In genomic region chr12:3518665-3519297, GRCm38 (mm10) we compare ENCODE assay signal across 17 mouse cellular contexts. TPM values are rescaled to one million over a fixed set of nuclear protein-coding genes. Genes with fewer than 3 reads are reported as not detected.
DNase-seq lines count a peak whose midpoint lies in the region; ATAC-seq lines count a peak whose summit lies in the region.
"Had no signal": no experiment of that assay in that cellular context is flagged by ENCODE, and none has a peak within 500 bp of the region (broad histone marks: within the 10 kb centered on the region; RNA-seq: fewer than 3 reads in every experiment).

No protein-coding gene starts in this region.

- H3K27ac ChIP-seq in forebrain, embryonic 16.5 days (ENCODE audit: low read length) = peak overlapping the region; percentile 78
- H3K27ac ChIP-seq in heart, embryonic 10.5 days = no peak overlapping the region
- H3K27ac ChIP-seq: heart, embryonic 13.5 days; macrophage; neural tube, embryonic 12.5 days had no signal

- intact Hi-C loops in left cerebral cortex, postnatal 14 days (cut with DNase I) = no loop called here
- intact Hi-C loops in left cerebral cortex, postnatal 4 days (cut with DNase I) = no loop called here

- no peak overlapping the region for H3K4me2 ChIP-seq in forebrain, embryonic 16.5 days (ENCODE audit: low read length)
- H3K4me2 ChIP-seq: heart, embryonic 13.5 days; neural tube, embryonic 12.5 days had no signal

- peaks cover 4% of the 10 kb centered on the region; the same call in 1 of the 2 replicates for H3K4me1 ChIP-seq in forebrain, embryonic 16.5 days (replicated peaks; ENCODE audit: control insufficient read depth, insufficient read depth, low read length)
- H3K4me1 ChIP-seq in heart, embryonic 10.5 days = no peaks in the 10 kb centered on the region; the same call in 1 of the 2 replicates
- H3K4me1 ChIP-seq: heart, embryonic 13.5 days; neural tube, embryonic 12.5 days had no signal

- no peak overlapping the region for H3K4me3 ChIP-seq in forebrain, embryonic 16.5 days (replicated peaks; ENCODE audit: low read length)
- no peak overlapping the region for H3K4me3 ChIP-seq in heart, embryonic 10.5 days
- H3K4me3 ChIP-seq: heart, embryonic 13.5 days; neural tube, embryonic 12.5 days had no signal

- no peaks in the 10 kb centered on the region for H3K9me3 ChIP-seq in forebrain, embryonic 16.5 days (ENCODE audit: control insufficient read depth, low read length)
- no peaks in the 10 kb centered on the region for H3K9me3 ChIP-seq in heart, embryonic 10.5 days
- H3K9me3 ChIP-seq: heart, embryonic 13.5 days; neural tube, embryonic 12.5 days had no signal

- WGBS in forebrain, embryonic 16.5 days = 25% methylated on average over 4 of the region's 4 CpGs
- WGBS in heart, embryonic 10.5 days = 70% methylated on average over 4 of the region's 4 CpGs

- no peaks in the 10 kb centered on the region for H3K36me3 ChIP-seq in forebrain, embryonic 16.5 days (ENCODE audit: control insufficient read depth, insufficient read depth)
- H3K36me3 ChIP-seq in heart, embryonic 10.5 days = no peaks in the 10 kb centered on the region
- H3K36me3 ChIP-seq: heart, embryonic 13.5 days; neural tube, embryonic 12.5 days had no signal

- peak; percentile 44; the same call in 1 of the 2 replicates for ATAC-seq in frontal cortex, adult (ENCODE audit: low TSS enrichment)
- ATAC-seq in forebrain, embryonic 16.5 days = peak; percentile 92
- ATAC-seq: Patski had no signal

- H3K27me3 ChIP-seq in forebrain, embryonic 16.5 days (replicated peaks; ENCODE audit: control insufficient read depth, insufficient read depth, low read length) = no peaks in the 10 kb centered on the region
- H3K27me3 ChIP-seq in heart, embryonic 10.5 days (ENCODE audit: insufficient read depth, poor library complexity, severe bottlenecking) = no peaks in the 10 kb centered on the region
- H3K27me3 ChIP-seq: heart, embryonic 13.5 days; neural tube, embryonic 12.5 days; Patski had no signal

- no peak overlapping the region for H3K9ac ChIP-seq in forebrain, embryonic 16.5 days (replicated peaks; ENCODE audit: low read depth, low read length)
- H3K9ac ChIP-seq: heart, embryonic 13.5 days; neural tube, embryonic 12.5 days had no signal

- DNase-seq in frontal cortex, postnatal 14 days (ENCODE audit: low spot score in 2 of 2) = no peak
- peak; percentile 11 to 14 for DNase-seq in left cerebral cortex, postnatal 14 days (ENCODE audit: low spot score in 2 of 2)
- DNase-seq in left cerebral cortex, postnatal 4 days = no peak
- peak; percentile 18 for DNase-seq in ZHBTc4 (ENCODE audit: low read depth, low spot score)
- DNase-seq in lung, postnatal 10 days = no peak
- no peak for DNase-seq in heart, embryonic 10.5 days (ENCODE audit: low spot score)
- DNase-seq: cerebellum, adult 11-12 months; heart, postnatal 4 days; kidney, adult 11 months; kidney, postnatal 14 days; lung, adult 2 months had no signal

RNA-seq across cellular contexts. Expression of gene Dtnb, which starts 53.4 kb away (rescaled TPM):
- 10 to 100 TPM; 80.5 to 87.0 TPM for total RNA-seq in left cerebral cortex, postnatal 14 days (2021)
- 10 to 100 TPM; 64.4 to 67.3 TPM for total RNA-seq in left cerebral cortex, postnatal 4 days (2021)
- 34.0 and 36.8 TPM in 2 replicates for polyA plus RNA-seq in forebrain, embryonic 16.5 days (2015; fragmentation: Nextera tagmentation; extraction: Ambion mirVana)
- polyA plus RNA-seq in heart, embryonic 10.5 days (2016; fragmentation: Nextera tagmentation; extraction: Ambion mirVana) = 20.3 and 28.7 TPM in 2 replicates

Comparison
In these comparisons a context has a peak if more than half of its experiments do, and no peak if none do; other contexts are left out.
1. DNase-seq: peak in left cerebral cortex, postnatal 14 days (2 of 2) and ZHBTc4 (single experiment); none in frontal cortex, postnatal 14 days (0 of 2), left cerebral cortex, postnatal 4 days (single experiment), lung, postnatal 10 days (single experiment) and heart, embryonic 10.5 days (single experiment).